Mouse (Mus musculus) layer of hippocampus, postnatal 36 days (tissue): ENCODE results near the gene Bfar. TPM values are rescaled to one million over a fixed set of nuclear protein-coding genes. Genes with fewer than 3 reads are reported as not detected.
A peak's percentile ranks its signal among the peaks of the same experiment; 100 is the strongest.
"Not testable (repeated sequence)": the region's sequence is repeated elsewhere in the genome, so short reads cannot be mapped to it uniquely, and the experiment has no call there.

Source experiments
- DNase-seq, 2 experiments: peaks; one replicate each; pipeline ENCODE4 v3.0.0; 2022
- total RNA-seq, 2 experiments: library from RNA; stranded (reverse); gene quantifications; 2 replicates each; pipeline ENCODE4 v1.2.3; 2021

Gene Bfar
- total RNA-seq, 2 experiments from 2014 or later = 37.3 to 39.8 TPM

DNA sequence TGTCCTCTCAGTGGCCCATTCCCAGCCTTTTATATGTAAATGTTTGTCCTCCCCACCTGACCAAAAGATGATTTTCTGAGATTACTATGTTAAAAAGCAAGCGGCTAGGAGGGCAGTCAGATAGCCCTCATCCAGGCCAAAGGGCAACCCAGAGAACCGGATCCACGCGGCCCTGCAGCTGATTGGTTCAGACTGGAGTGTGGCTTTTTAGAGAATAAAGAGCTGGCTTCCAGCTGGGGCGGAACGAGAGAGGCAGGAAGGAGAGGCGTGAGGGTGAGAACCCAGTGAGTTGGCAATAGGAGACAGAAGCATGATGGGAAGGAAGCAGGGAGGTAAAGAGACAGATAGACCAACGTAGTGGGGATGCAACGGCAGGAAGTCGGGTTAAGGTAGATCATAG, 51.3 kb downstream of the Bfar start:
- DNase-seq = no peak

DNA sequence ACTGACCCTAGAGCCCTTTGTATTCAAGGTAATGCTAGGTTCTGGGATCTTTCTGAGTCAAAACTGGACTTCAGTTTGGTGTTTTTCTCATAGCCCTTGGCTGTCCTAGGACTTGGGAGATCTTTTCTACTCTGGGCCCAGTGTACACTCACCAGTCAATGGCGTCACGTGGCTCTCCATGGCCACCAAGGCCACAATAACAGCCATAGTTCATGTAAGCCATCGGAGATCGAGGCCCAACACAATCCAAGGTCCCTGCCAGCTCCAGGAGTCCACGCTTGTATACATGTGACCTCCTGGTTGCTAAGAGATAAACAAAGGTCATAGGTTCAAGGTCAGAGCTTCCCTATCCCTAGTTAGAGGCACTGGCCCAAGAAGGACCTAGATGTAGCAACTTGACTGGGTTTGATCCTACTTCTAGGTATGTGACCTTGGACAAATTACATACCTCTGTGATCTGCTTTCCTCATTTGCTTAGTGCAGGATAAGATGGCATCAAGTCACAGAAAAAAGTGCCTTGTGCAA, 56.2 kb downstream of the Bfar start:
- DNase-seq = no peak

DNA sequence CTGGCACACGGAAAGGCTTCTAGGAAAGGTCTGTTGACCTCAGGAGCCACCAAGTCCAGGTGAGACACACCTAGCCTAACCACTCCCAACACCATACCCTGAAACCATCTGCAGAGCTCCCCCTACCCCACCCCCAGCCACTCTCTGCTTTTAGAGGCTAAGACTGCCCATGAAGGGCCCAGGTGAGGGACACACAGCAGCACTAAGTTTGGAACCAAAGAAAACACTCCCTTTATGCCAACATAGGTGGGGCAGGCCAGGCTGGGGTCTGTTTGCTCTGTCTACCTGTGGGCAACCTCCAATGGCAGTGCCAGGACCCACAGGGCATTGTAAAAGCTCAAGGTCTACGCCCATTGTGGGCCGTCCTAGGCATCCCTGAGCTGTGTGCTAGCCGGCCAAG, 57.8 kb downstream of the Bfar start:
- DNase-seq = no peak

DNA sequence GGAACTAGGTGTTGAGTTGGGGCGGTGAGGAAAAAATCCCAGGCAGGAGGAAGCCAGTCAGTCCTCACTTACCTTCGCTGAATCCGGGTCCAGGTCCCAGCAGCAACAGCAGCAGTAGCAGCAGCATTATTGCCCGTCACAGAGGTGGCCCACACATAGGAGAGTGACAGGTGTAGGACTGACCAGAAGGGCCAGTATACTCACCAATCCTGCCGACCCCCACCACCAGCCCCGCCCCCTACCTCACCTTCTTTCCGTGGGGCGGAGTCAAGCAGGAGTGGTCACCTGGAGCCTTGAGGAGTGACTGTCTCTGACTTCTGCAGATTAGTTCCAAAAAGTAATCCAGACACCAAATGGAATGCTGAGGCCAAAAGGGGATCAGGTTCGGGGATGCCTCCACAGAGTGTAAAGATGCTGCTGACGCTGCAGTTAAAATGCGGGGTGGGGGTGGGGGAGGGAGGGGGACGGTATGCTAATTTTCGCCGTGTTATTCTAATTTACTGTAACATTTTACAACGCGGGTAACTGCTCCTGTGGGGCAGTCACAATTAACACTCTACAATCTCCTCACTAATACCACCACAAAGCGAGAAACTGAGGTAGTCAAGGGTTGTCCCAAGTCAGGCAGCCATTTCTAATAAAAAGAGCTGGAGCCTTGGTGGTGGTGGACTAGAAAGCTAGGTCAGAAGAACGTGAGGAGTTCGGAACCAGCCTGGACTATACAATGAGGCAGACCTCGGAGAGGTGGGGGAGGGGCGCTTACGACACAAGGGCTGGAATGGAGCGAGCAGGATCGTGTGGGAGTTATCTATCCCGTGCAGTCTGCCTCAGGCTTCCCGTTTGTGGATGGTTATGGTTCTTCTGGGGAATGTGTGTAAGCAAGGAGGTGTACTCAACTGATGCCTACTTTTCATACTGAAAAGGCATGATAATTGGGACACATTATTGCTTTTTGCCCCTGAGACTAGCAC, 58.9 kb downstream of the Bfar start, which contains the start of gene Pla2g10:
Pla2g10 (minus strand) TSS at position 699 of the 971 bp plus-strand sequence.
- DNase-seq = no peak

DNA sequence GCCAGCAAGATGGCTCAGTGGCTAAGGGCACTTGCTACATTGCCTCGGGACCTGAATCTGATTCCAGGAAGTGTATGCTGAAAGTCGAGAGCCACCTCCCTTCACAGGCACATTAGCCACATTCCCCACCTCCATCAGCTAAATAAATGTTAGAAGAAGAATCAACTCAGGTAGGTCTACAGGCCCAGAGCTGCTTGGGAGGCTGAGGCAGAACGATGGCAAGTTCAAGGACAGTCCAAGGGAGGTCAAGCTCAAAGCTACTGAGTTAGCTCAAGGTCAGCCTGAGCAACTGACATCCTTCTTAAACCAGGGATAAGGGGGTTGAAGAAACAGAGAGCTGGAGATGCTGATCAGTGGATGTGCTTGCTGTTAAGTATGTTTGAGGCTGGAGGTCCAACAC, 61.1 kb downstream of the Bfar start:
- DNase-seq = no peak

DNA sequence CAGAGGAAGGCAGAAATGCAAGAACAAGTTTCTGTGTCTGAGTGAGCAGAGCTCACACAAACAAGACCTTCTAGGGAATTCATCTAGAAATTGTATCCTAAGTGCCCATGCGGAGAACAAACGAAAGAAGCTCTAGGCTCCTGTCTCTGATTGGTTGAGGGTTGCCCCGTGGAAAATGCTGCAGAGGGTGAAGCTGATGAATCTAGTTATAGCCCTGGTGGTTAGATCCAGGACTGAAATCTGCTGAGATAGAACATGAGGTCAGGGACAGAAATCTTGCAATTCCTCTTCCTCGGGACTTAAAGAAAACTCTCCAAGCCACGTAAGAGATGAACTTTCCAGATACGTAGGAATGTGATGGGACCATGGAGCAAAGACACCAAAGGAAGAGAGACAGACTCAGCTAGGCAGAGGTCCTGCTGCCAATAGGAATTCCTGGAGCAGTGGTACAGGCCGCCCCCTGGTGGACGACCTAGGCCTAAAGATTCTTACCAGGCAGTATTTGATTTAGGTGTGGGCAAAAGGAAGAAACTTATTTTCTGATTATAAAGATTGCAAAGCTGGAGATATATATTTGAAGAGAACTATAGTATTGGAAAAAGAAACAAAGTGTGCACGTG, 62.0 kb downstream of the Bfar start:
- peak; percentile 54 to 80 for DNase-seq

DNA sequence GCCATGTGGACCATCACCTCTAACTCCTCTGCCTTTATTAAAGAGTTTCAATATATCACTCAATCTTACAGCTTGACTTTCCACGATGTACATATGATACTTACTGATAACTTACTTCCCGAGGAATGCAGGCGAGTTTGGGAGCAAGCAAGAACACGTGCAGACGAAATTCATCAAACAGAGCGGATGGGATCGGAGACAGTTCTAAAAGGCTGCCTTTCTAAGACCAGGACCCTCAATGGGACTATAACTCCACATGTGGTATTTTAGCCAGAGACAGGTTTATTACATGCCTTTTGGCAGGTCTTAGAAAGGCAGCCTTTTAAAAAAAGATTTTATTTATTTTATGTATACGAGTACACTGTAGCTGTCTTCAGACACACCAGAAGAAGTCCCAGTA, 64.3 kb downstream of the Bfar start:
- no peak for DNase-seq

DNA sequence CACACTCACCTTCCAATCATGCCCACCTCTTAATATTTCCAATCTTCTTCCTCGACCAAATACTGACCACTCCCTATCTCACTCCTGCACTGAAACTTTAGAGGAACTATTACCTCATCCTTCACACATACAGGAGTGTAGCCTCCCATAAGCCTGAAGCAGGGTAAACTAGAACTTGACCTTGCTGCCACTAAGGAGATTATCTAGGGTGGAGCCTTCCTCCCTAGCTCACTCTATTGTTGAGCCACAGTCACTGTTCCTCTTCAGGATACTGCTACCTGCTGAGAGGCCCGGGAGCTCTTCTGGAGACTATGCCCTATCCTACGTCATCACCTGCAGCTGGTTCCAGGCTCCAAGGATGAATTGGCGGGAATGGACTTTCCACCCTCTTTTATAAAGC, 67.4 kb downstream of the Bfar start:
- not testable (repeated sequence) for DNase-seq

DNA sequence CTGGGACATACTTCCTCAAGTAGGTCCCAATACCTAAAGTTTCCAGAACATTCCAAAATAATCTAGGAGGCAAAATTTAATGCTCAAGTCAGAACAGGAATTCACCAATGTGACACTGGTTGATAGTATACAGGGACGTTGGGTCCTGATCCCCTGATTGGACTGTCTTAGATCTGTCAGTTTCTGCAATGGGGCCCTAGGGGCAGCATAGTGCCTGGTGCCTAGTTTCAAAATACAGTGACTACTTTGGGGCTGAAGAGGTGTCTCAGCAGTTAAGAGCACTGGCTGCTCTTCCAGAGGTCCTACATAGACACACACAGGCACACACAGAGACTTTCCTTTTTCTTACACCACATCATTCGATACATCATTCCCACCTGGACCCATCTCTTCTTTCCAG, 69.2 kb downstream of the Bfar start:
- no peak for DNase-seq

DNA sequence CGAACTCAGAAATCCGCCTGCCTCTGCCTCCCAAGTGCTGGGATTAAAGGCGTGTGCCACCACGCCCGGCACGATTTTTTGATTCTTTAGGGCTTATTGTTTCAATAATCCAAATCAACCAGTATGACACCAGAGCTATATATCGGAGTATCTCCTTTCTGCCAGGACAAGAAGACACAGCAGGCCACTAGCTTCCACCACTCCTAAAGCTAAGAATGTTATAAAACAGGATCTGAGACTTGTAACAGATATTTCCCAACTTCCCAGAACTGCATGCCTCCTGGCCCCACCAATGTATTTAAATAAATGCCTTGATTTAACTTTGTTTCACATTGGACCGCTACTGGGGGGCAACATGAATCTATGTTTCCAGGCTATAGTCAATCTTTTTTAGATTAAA, 76.0 kb downstream of the Bfar start:
- no peak for DNase-seq

DNA sequence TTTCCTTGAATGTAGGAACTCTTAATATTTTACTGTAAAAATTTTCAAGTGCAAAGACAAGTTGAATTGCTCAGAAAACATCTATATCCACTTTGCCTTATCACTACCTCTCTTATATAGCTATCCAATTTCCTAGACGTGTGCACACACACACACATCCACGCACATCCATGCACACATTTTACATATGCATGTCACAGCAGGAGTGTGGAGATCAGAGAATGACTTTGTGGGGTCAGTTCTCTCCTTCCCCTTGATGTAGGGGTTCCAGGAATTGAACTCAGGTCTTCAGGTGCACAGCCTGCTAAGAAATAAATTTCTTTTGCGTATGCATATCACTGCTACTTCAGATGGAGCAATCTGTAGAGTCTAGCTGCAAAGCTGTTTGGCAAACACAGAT, 76.5 kb downstream of the Bfar start:
- DNase-seq = no peak

DNA sequence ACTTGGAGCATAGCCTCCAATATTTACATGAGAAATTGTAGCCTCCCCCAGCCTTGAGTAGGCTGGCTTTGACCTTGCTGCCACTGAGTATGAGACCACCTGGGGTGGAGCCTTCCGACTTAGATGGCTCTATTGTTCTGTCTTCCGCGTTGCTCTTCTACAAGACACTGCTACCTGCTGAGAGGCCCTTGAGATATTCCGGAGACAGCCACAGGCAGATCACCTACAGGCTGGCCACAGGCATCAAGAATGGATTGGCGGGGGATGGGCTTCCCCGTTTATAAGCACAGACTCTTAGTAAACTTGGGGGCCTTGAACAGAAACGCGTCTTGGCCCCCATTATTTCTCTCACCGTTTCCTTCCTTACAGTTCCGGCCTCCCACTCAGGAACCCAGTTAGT, 77.2 kb downstream of the Bfar start:
- not testable (repeated sequence) for DNase-seq

DNA sequence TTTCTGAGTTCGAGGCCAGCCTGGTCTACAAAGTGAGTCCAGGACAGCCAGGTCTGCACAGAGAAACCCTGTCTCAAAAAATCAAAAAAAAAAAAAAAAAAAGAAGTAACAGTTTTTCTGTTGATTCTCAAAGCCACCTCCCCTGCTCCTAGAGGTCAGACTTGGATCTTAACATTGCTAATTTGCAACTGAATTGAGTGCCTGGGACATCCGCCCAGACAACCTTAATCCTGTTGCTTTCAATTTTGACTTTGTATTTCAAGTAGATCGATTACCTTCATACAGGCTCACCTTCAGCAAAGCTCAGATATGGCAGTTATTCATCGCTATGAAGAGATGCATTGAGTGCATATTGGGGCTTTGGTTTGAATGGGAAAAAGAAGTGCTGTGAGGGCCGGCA, 77.6 kb downstream of the Bfar start:
- no peak for DNase-seq

DNA sequence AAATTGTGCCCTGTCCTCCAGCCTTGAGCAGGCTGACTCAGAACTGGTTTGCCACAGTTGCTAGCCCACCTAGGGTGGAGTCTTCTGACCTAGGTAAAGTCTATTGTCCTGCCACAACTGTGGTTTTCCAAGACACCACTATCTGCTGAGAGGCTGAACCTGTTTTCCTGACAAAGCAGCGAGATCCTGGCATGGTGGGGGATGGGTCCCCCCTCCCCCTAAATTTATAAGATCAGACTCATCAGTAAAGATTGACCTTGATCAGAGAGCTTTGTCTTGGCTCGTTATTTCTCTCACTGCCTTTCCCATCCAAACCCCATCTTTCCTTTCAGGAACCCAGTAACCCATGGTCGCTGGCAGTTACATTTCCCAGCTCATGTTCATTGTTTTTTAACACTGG, 78.3 kb downstream of the Bfar start:
- DNase-seq = no peak

DNA sequence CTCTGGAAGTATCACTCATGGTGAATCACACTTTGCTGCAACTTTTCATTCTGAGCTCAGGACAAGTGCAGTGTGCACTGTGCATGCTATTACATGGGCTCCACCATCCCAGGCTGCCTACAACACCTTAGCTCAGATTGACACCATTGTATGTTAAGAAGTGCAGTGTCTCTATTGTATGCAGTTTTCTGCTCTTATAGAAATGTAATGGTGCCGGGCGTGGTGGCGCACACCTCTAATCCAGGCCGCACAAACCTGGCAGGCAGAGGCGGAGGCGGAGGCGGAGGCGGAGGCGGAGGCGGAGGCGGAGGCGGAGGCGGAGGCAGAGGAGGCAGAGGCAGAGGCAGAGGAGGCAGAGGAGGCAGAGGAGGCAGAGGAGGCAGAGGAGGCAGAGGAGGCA, 79.0 kb downstream of the Bfar start:
- DNase-seq = no peak

Other genes with a start within 250 kb of the Bfar start
- gene Parn, start 3.7 kb upstream of the Bfar start, total RNA-seq = 10 to 100 TPM; 24.2 to 25.4 TPM
- gene 3110001I22Rik, start 71 bp downstream of the Bfar start, total RNA-seq = 1 to 10 TPM; 5.4 to 6.9 TPM
- not detected for gene Pla2g10, start 59.1 kb downstream of the Bfar start, total RNA-seq
- gene Rrn3, start 108.8 kb downstream of the Bfar start, total RNA-seq = 10 to 100 TPM; 51.2 to 51.4 TPM
- gene Ntan1, start 147.0 kb downstream of the Bfar start, total RNA-seq = 10 to 100 TPM; 78.6 to 95.1 TPM
- 10 to 100 TPM; 69.6 to 79.3 TPM for gene Pdxdc1, start 231.3 kb downstream of the Bfar start, total RNA-seq
- 10 to 100 TPM; 74.0 to 82.2 TPM for gene Mpv17l, start 231.3 kb downstream of the Bfar start, total RNA-seq